9 mouse cellular contexts compared by ENCODE assay signal in the genomic region with DNA sequence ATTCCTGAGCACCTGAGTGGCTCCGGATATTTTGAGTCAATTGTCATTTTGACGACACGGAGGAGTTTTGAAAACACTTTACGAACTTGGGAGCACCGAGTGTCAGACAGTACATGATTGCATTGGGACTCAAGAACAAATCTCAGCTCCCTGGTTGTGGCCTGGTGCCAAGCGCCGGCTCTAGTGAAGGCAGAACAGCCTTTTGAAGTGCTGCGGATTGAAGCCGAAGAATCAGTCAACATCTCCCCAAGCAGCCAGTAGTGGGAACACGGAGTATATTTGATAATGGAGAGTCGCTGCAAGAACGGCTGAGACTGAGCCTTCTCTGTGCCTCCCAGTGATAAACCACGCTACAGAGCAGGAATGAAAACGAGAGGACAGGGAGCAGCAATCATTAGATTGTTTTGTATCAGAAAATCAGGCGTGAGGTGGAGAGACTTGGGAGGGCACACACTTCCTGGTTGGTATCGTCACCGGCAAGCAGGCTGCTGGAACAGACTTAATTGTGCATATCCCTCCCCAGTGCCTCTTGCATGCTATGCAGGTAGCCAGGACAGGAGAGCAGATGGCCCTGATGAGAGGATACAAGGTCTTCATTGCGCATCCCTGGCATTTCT.
DNase-seq lines count a peak whose midpoint lies in the region; TF ChIP-seq lines count a peak whose summit lies in the region.
"Had no signal": no experiment of that assay in that cellular context is flagged by ENCODE, and none has a peak within 500 bp of the region (broad histone marks: within the 10 kb centered on the region; RNA-seq: fewer than 3 reads in every experiment).

No protein-coding gene starts in this region.

- TF ChIP-seq CTCF in cerebellum, adult 2 months (IDR thresholded peaks at IDR 0.05; ENCODE audit: borderline replicate concordance, insufficient read depth, low read depth, low read length): no peak
- TF ChIP-seq CTCF in left cerebral cortex, adult 2 months (IDR thresholded peaks at IDR 0.05): no peak

- DNase-seq in cerebellum, adult 2 months: peak; percentile 14
- no peak for DNase-seq in cerebellum, adult 9-10 months
- DNase-seq in layer of hippocampus, adult 11-12 months (ENCODE audit: low spot score): peak; percentile 4
- no peak for DNase-seq in layer of hippocampus, adult 9-11 months
- peak; percentile 10 to 25 for DNase-seq in heart, postnatal 14 days
- peak; percentile 69 for DNase-seq in lung, postnatal 36 days
- DNase-seq in left cerebral cortex, adult 2 months (ENCODE audit: extremely low spot score in 1 of 2, low spot score in 2 of 2): no peak
- DNase-seq in thymus, adult 18-20 months: no peak

- H3K27ac ChIP-seq in cerebellum, adult 2 months (ENCODE audit: insufficient read depth, low read length): no peak overlapping the region
- no peak overlapping the region for H3K27ac ChIP-seq in left cerebral cortex, adult 2 months

- H3K4me3 ChIP-seq in cerebellum, adult 2 months (replicated peaks; ENCODE audit: insufficient read depth, low read depth, low read length): peak overlapping the region; percentile 6
- no peak overlapping the region for H3K4me3 ChIP-seq in left cerebral cortex, adult 2 months

- intact Hi-C loops in heart, postnatal 14 days (cut with DNase I): no loop called here
- intact Hi-C loops in left cerebral cortex, adult 2 months (cut with DNase I): no loop called here

- TF ChIP-seq POLR2A in cerebellum, adult 2 months (IDR thresholded peaks at IDR 0.05; ENCODE audit: borderline replicate concordance, insufficient read depth, low read length): no peak

- no peaks in the 10 kb centered on the region for H3K27me3 ChIP-seq in cerebellum, adult 2 months (ENCODE audit: control insufficient read depth, insufficient read depth, low read length)
- H3K27me3 ChIP-seq: Patski had no signal

- 23% methylated on average over 18 of the region's 18 CpGs for WGBS in cerebellum, adult 2 months

- H3K4me1 ChIP-seq in cerebellum, adult 2 months (ENCODE audit: control insufficient read depth, insufficient read depth, low read length): peaks cover 9% of the 10 kb centered on the region

Comparison
In these comparisons a context has a peak if more than half of its experiments do, and no peak if none do; other contexts are left out.
1. DNase-seq: peak in cerebellum, adult 2 months (2 of 2), layer of hippocampus, adult 11-12 months (single experiment), heart, postnatal 14 days (2 of 2) and lung, postnatal 36 days (single experiment); none in cerebellum, adult 9-10 months (single experiment), layer of hippocampus, adult 9-11 months (single experiment), left cerebral cortex, adult 2 months (0 of 2) and thymus, adult 18-20 months (0 of 2).